Mouse (Mus musculus) cerebral cortex, adult 2 months (tissue): Measurements from ENCODE around the gene Fopnl.

Experiments
- WGBS: fragments of 180-500 bp; shearing (Covaris S2); methylation state at CpG from one replicate; pipeline ENCODE4 v1.1.7; 2018; 5-methylcytosine and 5-hydroxymethylcytosine counted together

Fopnl gene

DNA sequence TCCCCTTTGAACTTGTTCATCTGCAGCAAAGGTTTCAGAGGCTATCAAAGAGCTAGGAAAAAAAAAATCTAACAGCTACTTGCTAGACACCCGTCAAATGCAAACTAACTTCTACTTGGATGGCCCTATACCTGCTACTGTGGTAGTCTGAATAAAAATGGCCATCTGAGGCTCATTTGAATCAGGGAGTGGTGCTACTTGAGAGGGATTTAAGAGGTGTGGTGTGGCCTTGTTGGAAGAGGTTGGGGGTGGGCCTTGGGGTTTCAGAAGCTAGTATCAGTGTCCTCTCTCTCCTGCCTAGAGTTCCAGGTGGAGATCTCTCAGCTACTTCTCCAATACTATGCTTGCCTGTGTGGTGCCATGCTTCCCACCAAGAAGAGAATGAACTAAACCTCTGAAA lies 10.8 kb downstream of the Fopnl start:
- WGBS, result 96% methylated on average over 1 of the region's 1 CpGs

DNA sequence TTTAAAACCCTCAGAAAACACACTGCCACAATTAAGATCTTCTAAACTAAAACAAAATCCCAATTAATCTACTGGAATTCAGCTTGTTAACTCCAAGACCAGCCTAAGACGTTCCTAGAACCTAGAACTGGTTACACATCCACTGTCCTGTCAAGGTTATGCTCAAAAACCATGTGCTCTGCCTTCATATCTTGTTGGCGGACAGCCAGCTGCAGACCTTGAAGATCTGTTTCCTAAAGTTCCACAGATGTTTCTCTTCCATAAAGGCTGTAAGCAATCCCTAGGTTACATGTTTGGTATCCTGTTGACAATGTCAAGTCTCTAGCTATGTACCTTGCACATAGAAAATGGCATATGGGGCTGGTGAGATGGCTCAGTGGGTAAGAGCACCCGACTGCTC lies 12.4 kb downstream of the Fopnl start:
- WGBS, result 87% methylated on average over 3 of the region's 3 CpGs

DNA sequence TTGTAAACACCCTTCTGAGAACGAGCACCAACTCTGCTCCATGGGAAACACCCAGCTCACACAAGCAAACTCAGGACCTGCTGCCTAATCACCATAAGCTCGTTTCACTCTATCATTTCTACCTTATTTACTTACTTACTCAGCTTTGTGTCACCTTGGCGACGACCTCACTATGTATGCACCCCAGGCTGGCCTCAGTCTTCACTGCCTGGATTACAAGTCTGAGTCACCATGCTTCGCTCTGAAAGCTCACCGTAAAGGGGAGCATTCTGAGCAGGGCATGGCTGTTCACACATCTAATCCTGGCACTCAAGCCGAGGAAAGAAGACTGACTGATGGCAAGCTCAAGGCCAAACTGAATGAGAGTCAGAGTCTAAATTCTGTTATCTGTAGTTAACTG lies 13.5 kb downstream of the Fopnl start:
- WGBS, result 52% methylated on average over 7 of the region's 7 CpGs

DNA sequence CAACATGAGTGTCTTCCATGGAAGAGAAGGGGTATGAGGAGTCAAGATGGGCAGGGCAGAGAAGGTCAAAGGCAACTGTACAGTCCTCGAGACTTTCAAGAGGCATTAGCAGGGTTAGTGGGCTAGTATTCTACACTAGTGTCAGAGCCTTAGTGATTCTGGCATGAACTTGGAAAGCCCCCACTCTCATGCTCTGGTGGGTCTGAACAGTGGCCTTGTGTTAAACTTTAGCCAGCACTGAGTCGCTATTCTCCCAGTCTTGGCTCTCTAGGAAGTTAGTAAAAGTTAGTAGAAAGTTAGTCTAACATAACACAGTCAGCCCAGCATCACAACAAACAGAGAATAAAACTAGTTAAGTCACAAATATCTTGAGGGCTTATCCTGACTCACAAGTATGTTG lies 14.1 kb downstream of the Fopnl start:
- 66% methylated on average over 2 of the region's 2 CpGs for WGBS

DNA sequence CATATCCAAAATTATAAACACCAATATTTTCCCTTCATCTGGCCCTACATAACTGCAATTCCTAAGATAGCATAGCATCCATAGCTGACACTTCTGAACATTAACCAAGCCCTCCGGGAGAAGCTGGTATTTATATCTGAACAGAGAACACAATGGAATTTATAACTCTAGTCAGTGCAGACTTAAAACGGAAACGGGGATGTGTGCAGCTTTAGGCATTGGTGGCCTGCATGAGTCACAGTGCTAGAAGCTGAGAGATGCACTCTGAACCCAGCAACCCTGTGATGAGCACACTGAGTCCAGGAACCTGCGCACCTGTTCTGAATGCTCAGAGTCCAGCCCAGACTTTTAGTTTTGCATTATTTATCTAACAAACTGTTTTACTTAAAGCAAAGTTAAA lies 18.7 kb downstream of the Fopnl start:
- WGBS, result 55% methylated on average over 4 of the region's 4 CpGs

DNA sequence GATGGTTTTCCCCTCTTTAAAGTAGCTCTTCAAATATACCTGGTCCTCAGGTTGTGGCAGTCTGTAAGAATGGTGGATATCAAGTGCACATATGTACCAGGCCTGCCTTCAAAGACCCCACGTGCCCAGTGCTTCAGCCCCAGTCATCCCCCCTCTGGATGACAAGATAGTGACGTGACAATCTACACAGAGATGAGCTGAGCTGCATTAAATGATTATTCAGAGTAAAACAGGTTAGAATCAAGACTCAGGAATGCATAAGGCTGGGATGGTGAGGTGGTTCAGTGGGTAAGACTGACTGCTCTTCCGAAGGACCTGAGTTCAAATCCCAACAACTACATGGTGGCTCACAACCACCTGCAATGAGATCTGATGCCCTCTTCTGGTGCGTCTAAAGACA lies 19.5 kb downstream of the Fopnl start:
- WGBS, result 87% methylated on average over 4 of the region's 4 CpGs

DNA sequence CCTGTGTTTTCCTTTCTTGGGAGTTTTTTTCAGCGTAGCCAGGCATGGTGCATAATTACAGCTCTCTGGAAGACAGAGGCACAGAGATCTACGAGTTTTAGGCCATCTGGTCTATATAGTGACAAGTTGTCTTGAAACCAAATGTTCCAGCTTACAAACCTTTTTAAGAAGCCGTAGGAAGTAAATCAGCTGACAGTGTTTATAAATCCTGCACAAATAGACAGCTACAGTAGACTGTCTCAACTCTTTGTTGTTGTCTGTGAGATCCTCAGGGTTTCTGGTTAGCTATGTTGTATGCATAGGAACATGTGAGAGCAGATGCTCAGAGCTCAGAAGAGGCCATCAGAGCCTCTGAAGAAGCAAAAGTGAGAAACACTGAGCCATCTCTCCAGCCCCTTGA lies 20.1 kb downstream of the Fopnl start:
- WGBS, result 42% methylated on average over 3 of the region's 3 CpGs

DNA sequence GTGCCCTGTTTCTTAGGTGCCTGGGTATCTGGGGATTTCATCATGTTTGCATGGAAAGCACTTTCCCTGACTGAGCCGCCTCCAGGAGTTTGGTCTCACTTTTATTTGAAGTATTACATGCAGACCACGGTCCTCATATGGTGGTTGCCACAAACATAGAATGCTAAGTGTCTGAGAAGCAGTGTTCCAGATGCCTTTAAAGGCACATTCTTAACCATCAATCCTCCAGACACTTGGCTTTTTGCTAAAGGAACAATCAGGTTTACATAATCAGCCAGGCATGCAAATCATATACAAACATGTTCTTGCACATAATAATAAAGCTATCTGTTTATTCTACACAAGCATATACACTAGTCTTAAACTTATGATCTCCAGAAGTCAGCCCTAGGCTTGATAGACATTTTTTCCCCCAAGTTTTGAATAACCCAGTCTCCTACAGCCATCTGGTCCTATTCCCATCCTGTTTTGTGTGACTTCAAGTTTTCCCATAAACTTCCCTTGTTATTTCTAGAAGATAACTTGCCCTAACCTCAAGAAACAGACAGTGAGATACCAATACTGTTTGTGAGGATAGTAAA lies 20.6 kb downstream of the Fopnl start:
- 48% methylated on average over 2 of the region's 2 CpGs for WGBS

DNA sequence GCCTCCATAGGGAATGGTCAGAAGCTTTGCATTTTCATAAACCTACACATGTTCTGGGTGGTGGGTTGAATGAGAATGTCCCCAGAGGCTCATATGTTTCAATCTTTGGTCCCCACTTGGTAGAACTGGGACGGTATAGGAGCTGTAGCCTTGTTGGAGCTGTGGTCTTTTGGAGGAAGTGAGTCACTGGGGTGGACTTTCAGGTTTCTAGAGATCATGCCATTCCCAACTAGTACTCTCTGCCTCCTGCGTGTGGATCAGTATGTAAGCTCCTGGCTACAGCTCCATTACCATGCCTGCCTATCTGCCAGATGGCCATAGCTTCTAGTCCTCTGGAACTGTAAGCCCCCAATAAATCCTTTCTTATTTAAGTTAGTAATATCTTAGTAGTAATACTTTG lies 21.9 kb downstream of the Fopnl start:
- 86% methylated on average over 2 of the region's 2 CpGs for WGBS

DNA sequence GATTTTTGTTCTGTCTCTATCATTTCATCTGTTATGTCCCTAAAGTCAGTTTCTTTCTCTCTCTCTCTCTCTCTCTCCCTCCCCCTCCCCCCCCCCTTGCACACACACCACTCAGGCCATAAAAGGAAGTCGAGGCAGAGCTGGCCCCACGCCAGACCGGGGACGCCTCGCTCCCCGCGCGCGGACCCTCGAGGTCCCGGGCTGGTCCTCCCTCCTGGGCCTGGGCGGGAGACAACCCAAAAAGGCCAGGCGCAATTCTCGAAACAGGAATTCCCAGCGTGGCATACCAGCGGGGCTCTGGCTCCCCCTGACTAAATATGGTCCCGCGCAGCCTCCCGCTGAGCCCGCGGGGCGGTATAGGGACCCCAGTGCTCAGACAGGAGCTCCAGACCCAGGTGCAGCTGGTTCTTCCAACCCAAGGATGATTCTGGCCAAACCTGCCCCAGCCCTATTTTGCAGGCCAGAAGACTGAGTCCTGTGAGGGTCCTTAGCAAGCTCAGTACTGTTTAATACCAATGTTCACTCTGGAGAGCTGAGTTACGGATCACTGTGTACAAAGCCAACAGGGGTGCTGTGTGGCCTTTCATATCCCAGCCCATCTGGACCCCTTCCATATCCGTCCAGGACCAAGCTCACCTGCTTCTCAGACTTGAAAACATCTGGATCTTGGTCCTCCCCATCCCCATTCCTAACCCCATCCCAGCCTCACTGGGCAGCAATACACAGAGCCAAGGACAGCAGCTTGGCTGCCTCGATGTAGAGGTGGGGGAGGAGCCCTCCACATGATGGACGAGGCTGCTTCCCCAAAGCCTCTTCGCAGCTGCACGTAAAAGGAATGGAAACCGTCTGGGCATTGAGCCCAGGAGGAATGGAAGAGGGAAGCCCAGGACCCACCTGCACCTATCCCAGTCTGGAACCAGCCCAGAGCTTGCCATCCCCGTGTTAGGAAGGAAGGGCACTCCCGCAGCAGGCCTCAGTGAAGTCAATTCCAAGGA lies 24.7 kb downstream of the Fopnl start:
- 12% methylated on average over 31 of the region's 31 CpGs for WGBS

DNA sequence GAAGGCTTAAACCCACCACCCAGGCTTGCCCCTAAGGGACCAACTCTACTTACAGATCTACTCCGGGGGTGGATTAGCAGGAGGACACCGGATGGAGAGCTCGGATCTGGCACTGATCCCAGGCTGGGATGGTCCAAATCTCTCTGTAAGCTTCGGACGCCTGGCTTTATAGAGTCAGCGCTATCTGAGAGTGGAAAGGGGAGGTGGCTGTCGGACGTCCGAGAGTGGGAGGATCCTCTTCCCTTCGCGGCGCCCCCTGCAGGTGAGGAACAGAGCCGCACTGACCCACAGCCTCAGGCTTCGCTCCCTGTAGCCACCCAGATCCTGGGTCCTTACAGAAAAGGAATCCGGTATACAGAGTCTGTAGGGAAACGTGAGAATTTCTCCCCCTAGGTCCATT lies 26.0 kb downstream of the Fopnl start, which contains the start of gene Myh11:
Gene Myh11 (minus strand): TSS at position 150 of the 400 bp plus-strand sequence.
- 3% methylated on average over 16 of the region's 16 CpGs for WGBS

DNA sequence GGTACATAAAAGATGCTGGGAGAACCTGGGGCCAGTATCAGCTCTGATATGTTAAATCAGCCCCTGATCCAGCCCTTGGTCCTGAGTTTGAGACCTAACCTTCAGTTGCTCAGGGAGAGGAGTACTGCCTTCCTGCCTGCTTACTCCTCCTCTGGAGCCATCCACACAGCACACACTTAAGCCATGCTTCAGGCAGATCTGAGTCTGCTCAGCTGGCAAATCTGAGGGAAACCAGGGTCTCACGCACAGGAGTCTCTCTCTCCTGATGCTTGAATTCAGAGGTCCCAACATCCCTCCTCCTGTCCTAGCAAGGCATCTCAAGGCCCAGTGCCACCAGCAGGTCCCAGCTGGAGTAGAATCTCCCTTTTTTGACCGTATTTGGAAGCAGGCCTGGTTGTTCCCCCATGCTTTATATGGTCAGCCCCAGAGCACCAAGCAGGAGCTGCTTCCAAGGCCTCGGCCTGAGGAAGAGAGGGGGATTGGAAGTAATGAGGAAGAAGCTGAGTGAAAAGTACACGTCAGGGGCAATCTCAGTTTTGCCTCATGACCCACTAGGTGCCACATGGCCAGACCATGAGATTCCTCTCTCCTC lies 44.7 kb downstream of the Fopnl start:
- WGBS, result 83% methylated on average over 4 of the region's 4 CpGs

DNA sequence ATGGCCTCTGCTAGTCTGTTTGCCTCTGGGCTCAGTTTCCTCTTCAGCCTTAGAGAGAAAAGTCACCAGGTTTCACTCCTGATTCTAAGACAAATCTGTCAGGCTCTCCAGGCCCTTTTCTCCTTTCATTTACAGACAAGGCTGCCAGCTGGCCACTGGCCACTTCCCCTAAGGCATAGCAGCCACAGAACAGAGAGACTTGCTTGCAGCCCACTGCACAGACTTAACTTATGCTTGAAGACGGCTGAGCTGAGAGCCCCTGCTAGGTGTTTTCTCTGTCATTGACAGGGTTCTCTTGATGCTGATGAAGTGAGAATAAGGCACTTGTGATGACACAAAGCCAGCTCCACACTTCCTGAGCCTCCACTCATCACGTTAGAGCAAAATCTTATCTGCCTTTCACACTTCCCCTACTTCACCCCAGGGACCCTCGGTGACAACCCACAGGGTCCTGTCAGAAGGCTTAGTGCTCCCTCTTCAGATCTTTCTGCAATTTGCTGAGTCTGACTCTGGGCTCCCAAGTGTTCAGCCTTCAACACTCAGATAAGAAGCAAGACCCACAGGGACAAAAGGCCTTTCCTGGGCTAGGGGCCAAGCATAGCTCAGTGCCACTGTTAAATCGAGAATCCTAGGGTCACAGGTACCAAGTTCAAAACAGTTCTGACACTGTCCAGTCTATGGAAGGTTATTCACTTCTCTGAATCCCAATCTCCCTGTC lies 51.8 kb downstream of the Fopnl start:
- 42% methylated on average over 4 of the region's 4 CpGs for WGBS

DNA sequence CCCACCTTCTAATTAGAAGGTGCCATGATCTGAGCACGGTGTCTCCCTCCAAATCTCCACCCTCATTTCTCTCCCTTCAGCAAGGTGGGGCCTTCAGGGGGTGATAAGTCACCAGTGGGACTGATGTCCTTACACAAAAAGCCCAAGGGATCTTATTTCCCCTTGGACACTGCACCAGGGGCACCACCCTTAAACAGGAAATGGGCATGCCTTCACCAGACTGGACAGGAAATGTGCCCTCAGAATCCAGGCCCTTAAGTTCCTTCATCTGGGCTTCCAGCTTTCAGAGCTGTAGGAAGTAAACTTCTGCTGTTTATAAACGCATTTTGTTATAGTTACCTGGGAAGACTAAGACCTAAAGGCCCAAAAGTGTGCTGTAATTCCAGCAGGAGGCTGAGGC lies 52.7 kb downstream of the Fopnl start:
- WGBS, result 83% methylated on average over 2 of the region's 2 CpGs

DNA sequence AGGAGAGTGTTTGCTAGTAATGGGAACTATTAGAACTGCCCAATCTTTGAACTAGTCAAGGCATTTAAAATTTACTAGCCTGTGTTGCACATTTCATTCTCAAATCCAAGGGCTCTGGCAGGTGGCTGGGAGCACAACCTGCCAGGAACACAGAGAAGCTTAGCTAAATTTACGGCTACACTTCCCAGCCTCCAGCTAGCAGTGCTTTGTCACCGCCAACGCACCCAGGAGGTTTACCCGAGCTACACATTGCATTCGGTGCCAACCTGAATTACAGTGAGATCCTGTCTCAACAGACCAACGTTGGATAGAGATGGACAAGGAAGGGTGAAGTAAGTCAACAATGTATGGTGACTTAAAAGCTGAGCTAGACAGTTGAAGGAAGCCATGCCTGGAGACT lies 54.0 kb downstream of the Fopnl start:
- WGBS, result 64% methylated on average over 6 of the region's 6 CpGs

DNA sequence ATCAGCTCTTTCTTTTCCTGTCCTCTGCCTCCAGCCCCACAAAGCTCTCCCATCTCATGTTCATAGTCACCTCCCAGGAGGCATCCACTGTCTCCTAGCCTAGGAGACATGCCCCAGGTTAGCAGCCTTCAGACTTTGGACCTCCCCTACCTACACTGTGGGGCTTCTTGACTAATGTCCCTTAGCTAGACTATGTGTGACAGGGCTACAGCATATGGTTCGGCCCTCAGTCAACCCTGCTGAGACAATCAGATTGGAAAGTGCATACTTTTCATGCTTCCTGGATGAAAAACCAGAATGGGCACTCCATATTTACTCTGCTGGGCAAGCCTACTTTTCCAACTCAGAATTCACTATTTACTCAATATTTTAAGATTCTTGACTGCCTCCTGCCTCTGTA lies 54.8 kb downstream of the Fopnl start:
- WGBS, result 97% methylated on average over 1 of the region's 1 CpGs

DNA sequence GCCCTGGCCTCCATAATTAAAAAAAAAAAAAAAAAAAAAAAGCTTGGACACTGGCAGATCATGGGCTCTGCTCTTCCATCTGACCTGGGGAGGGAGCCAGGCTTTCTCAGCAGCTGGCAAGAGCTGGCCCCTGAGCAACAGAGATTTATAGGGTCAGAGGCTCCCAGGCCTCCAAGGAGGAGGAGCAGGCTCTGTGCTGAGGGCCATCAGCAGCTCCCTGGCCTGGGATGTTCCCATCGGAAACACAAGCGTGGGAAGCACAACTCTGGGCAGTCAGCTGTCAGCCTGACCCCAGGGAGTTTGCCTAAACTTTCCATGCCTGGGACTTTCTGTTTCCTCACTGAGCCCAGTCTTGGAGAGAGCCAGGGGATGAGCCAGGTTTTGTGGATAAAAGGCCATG lies 58.3 kb downstream of the Fopnl start:
- WGBS, result 72% methylated on average over 2 of the region's 2 CpGs

DNA sequence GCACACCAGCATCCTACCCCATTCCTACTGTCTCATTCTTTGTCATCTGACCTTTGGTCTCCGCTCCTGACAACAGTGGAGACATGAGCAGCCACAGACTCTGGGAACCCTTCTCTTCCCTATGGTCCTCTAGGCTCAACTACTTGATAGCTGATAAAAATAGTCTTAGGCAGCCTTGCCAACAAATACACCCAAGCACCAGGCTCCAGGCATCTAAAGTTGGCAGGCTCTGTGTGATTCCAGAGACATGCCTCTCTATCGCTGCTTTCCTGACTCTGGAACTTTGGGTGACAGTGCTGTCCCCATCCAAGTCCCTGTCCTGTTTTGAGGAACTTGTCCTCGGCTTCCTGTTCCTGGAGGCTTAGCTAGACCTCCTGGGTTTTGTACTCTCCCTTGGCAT lies 63.6 kb downstream of the Fopnl start:
- 65% methylated on average over 3 of the region's 3 CpGs for WGBS

DNA sequence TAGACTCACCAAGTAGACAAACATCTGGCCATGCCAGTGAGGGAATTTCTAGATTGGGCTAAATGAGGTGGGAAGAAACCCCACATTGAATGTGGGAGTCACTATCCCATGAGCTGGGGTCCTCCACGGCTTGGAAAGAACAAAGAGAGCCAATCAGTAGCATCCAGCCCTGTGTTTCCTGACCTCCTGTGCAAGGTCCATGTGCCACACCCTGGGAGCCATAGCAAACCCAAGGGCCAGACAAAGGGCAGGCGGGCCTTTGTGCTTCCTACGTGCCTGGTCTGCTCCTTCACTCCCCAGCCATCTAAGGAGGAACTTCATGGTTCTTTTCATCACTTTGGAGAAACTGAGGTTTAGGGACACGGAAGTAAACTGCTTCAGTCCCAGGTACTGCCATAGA lies 64.3 kb downstream of the Fopnl start:
- 85% methylated on average over 4 of the region's 4 CpGs for WGBS

DNA sequence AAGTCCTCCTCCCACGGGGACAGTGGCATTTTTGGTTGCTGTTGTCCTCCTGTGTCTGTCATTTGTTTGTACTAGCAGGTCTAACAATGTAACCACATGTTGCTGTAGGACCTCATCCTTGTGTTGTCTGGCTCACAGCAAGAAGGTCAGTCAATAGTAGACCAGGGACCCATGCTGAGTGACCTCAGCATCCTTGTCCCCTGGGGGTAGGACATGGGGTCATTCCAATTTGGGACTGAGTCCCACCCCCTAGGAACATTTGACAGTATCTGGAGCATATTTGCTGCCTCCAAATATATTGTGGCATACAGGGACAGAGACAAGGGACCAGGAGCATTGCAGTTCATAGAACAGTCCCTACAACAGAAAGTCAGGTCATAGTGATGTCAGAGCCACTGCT lies 67.3 kb downstream of the Fopnl start:
- 72% methylated on average over 1 of the region's 1 CpGs for WGBS
